Mouse (Mus musculus): ENCODE results near the gene Btbd6.

The Btbd6 gene

GRCm38 (mm10) chr12:112976371-112977073, at the start of gene Btbd6:
Gene Btbd6, plus strand, starts transcription at chr12:112976482.
- peak; percentile 92 to 95 for DNase-seq

GRCm38 (mm10) chr12:112927265-112927664, 49.0 kb upstream of the Btbd6 start:
- DNase-seq = no peak

- DNase-seq = peak in 1 of 2 experiments; percentile 26
These were observed 47.7 kb upstream of the Btbd6 start for GRCm38 (mm10) chr12:112928401-112929241.

- peak; percentile 32 to 54 for DNase-seq
These were observed 46.5 kb upstream of the Btbd6 start, which contains the start of gene Jag2 for GRCm38 (mm10) chr12:112929562-112930352. Gene Jag2, minus strand, starts transcription at chr12:112929776.

GRCm38 (mm10) chr12:112932647-112933046, 43.6 kb upstream of the Btbd6 start:
- DNase-seq = no peak

- DNase-seq = no peak
These were observed 38.4 kb upstream of the Btbd6 start for GRCm38 (mm10) chr12:112937906-112938305.

- DNase-seq = no peak
These were observed 37.9 kb upstream of the Btbd6 start for GRCm38 (mm10) chr12:112938366-112938765.

GRCm38 (mm10) chr12:112938873-112939565, 37.3 kb upstream of the Btbd6 start:
- DNase-seq = peak; percentile 72 to 78

- no peak for DNase-seq
These were observed 36.0 kb upstream of the Btbd6 start for GRCm38 (mm10) chr12:112940238-112940637.

GRCm38 (mm10) chr12:112940710-112941109, 35.6 kb upstream of the Btbd6 start:
- no peak for DNase-seq

- DNase-seq = peak; percentile 41 to 46
These were observed 35.0 kb upstream of the Btbd6 start for GRCm38 (mm10) chr12:112941156-112941775.

- DNase-seq = peak; percentile 60 to 67
These were observed 34.2 kb upstream of the Btbd6 start, which contains the start of gene Nudt14 for GRCm38 (mm10) chr12:112941776-112942713. Gene Nudt14, minus strand, starts transcription at chr12:112942124.

GRCm38 (mm10) chr12:112943669-112944068, 32.6 kb upstream of the Btbd6 start:
- DNase-seq = no peak

GRCm38 (mm10) chr12:112947307-112947706, 29.0 kb upstream of the Btbd6 start:
- peak; percentile 61 to 63 for DNase-seq

GRCm38 (mm10) chr12:112950040-112950760, 26.1 kb upstream of the Btbd6 start:
- peak; percentile 91 to 94 for DNase-seq

GRCm38 (mm10) chr12:112950761-112951129, 25.5 kb upstream of the Btbd6 start:
- no peak for DNase-seq

GRCm38 (mm10) chr12:112951150-112951842, 25.0 kb upstream of the Btbd6 start:
- no peak for DNase-seq

- peak; percentile 49 for DNase-seq
These were observed 23.8 kb upstream of the Btbd6 start for GRCm38 (mm10) chr12:112952433-112952832.

- no peak for DNase-seq
These were observed 23.2 kb upstream of the Btbd6 start for GRCm38 (mm10) chr12:112952926-112953565.

Measured in cerebellum, postnatal 36 days (tissue).